In the genomic region with DNA sequence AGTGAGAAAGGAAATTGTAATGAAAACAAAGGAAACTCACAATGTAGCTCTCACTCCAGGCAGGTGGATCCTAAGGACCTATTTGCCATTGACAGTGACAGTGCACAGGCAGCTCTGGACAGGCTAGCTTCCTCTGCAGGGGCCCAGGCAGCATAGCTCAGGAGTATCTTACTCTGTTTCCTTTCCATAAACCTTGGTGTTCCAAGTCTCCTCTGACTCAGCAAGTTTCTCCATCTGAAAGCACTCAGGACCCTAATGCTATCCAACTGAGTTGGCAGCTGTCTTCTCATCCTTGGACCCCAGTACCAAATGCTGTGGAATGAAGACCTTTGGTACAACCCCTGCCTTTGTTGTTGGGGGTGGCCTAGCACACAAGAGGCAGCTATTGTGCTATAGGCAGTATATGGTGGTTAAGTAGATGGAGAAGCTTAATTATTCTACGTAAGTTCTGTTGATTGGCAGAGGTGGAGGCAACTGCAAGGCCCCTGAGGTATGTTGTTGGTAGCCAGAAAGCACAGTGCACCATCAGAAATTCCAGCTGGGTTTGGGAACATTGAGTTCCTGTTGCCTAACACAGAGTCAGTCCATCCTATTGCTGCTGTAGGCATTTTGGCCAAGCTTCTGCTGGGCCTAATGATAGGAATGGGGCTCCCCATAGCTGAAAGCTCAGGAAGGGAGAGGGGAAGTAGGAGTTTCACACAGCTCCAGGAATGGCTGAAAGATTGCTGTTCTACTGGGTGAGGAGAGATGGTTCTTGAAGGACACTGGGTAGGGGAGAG, we compare ENCODE assay signal across 27 mouse cellular contexts. TPM values are rescaled to one million over a fixed set of nuclear protein-coding genes. Genes with fewer than 3 reads are reported as not detected.
A peak's percentile ranks its signal among the peaks of the same experiment; 100 is the strongest.
DNase-seq lines count a peak whose midpoint lies in the region; ATAC-seq and TF ChIP-seq lines count a peak whose summit lies in the region.
"Had no signal": no experiment of that assay in that cellular context is flagged by ENCODE, and none has a peak within 500 bp of the region (broad histone marks: within the 10 kb centered on the region; RNA-seq: fewer than 3 reads in every experiment).

No protein-coding gene starts in this region.

- H3K79me2 ChIP-seq in heart, adult 2 months (replicated peaks; ENCODE audit: control insufficient read depth, insufficient read depth, low read length) = no peaks in the 10 kb centered on the region

- H3K4me3 ChIP-seq in heart, adult 2 months = no peak overlapping the region
- H3K4me3 ChIP-seq in intestine, embryonic 14.5 days (ENCODE audit: low read depth, low read length) = no peak overlapping the region
- H3K4me3 ChIP-seq in intestine, embryonic 15.5 days (replicated peaks) = no peak overlapping the region
- H3K4me3 ChIP-seq: embryonic facial prominence, embryonic 10.5 days; embryonic facial prominence, embryonic 15.5 days; forebrain, embryonic 13.5 days; heart, embryonic 15.5 days; layer of hippocampus, adult 2 months; left cerebral cortex, adult 2 months; limb, embryonic 12.5 days; liver, embryonic 15.5 days; midbrain, embryonic 15.5 days had no signal

- TF ChIP-seq EP300 in heart, adult 2 months (IDR thresholded peaks at IDR 0.05; ENCODE audit: insufficient read depth, low read depth, low read length) = no peak

- H3K4me2 ChIP-seq in intestine, embryonic 14.5 days (ENCODE audit: low read length) = no peak overlapping the region
- H3K4me2 ChIP-seq in intestine, embryonic 15.5 days (replicated peaks) = no peak overlapping the region
- H3K4me2 ChIP-seq: embryonic facial prominence, embryonic 15.5 days; forebrain, embryonic 13.5 days; heart, embryonic 15.5 days; limb, embryonic 12.5 days; liver, embryonic 15.5 days; lung, embryonic 14.5 days; midbrain, embryonic 15.5 days had no signal

- no peaks in the 10 kb centered on the region for H3K9me3 ChIP-seq in intestine, embryonic 14.5 days (ENCODE audit: control insufficient read depth, low read length)
- no peaks in the 10 kb centered on the region for H3K9me3 ChIP-seq in intestine, embryonic 15.5 days
- H3K9me3 ChIP-seq: embryonic facial prominence, embryonic 10.5 days; embryonic facial prominence, embryonic 15.5 days; forebrain, embryonic 13.5 days; heart, embryonic 15.5 days; limb, embryonic 12.5 days; liver, embryonic 15.5 days; midbrain, embryonic 15.5 days had no signal

- no peak for TF ChIP-seq POLR2A in heart, adult 2 months (IDR thresholded peaks at IDR 0.05; ENCODE audit: insufficient read depth, low read depth, low read length)

- no peak overlapping the region for H3K27ac ChIP-seq in heart, adult 2 months
- H3K27ac ChIP-seq in intestine, embryonic 14.5 days (ENCODE audit: low read depth) = no peak overlapping the region
- no peak overlapping the region; the same call in 1 of the 2 replicates for H3K27ac ChIP-seq in intestine, embryonic 15.5 days
- H3K27ac ChIP-seq: embryonic facial prominence, embryonic 10.5 days; embryonic facial prominence, embryonic 15.5 days; forebrain, embryonic 13.5 days; heart, embryonic 15.5 days; hindbrain, postnatal 0 days; layer of hippocampus, adult 2 months; left cerebral cortex, adult 2 months; limb, embryonic 12.5 days; liver, embryonic 15.5 days; midbrain, embryonic 15.5 days had no signal

- intact Hi-C loops in heart, adult 2 months (cut with DNase I) = no loop called here

- ATAC-seq in intestine, embryonic 14.5 days (replicated peaks; ENCODE audit: low FRiP score, low TSS enrichment, low read depth) = peak; percentile 47; the same call in 1 of the 2 replicates
- no peak for ATAC-seq in intestine, embryonic 15.5 days
- ATAC-seq: forebrain, embryonic 13.5 days; hindbrain, postnatal 0 days; midbrain, embryonic 15.5 days had no signal

- TF ChIP-seq CTCF in heart, adult 2 months (IDR thresholded peaks at IDR 0.05) = no peak

- no peak overlapping the region for H3K9ac ChIP-seq in heart, adult 2 months (ENCODE audit: low read depth, low read length)
- no peak overlapping the region for H3K9ac ChIP-seq in intestine, embryonic 14.5 days (ENCODE audit: low read length)
- no peak overlapping the region for H3K9ac ChIP-seq in intestine, embryonic 15.5 days
- H3K9ac ChIP-seq: embryonic facial prominence, embryonic 15.5 days; forebrain, embryonic 13.5 days; heart, embryonic 15.5 days; limb, embryonic 12.5 days; liver, embryonic 15.5 days; lung, embryonic 14.5 days; midbrain, embryonic 15.5 days had no signal

- no peaks in the 10 kb centered on the region for H3K4me1 ChIP-seq in heart, adult 2 months (ENCODE audit: control insufficient read depth, insufficient read depth, low read length)
- H3K4me1 ChIP-seq in intestine, embryonic 14.5 days (replicated peaks; ENCODE audit: control insufficient read depth, insufficient read depth, low read length) = peaks cover 2% of the 10 kb centered on the region; the same call in 1 of the 2 replicates
- peaks cover 20% of the 10 kb centered on the region for H3K4me1 ChIP-seq in intestine, embryonic 15.5 days (replicated peaks)

- no peaks in the 10 kb centered on the region for H3K27me3 ChIP-seq in heart, adult 2 months (ENCODE audit: control insufficient read depth, insufficient read depth, low read length)
- no peaks in the 10 kb centered on the region for H3K27me3 ChIP-seq in intestine, embryonic 14.5 days (replicated peaks; ENCODE audit: control insufficient read depth, insufficient read depth, low read length)
- H3K27me3 ChIP-seq in intestine, embryonic 15.5 days (replicated peaks) = no peaks in the 10 kb centered on the region
- H3K27me3 ChIP-seq: embryonic facial prominence, embryonic 15.5 days; forebrain, embryonic 13.5 days; heart, embryonic 15.5 days; liver, embryonic 15.5 days; midbrain, embryonic 15.5 days had no signal

- no peaks in the 10 kb centered on the region for H3K36me3 ChIP-seq in heart, adult 2 months (ENCODE audit: control insufficient read depth, insufficient read depth, low read length)
- peaks cover 12% of the 10 kb centered on the region; the same call in 1 of the 2 replicates for H3K36me3 ChIP-seq in intestine, embryonic 14.5 days (ENCODE audit: control insufficient read depth, insufficient read depth, low read length)
- no peaks in the 10 kb centered on the region for H3K36me3 ChIP-seq in intestine, embryonic 15.5 days
- H3K36me3 ChIP-seq: heart, embryonic 15.5 days; liver, embryonic 15.5 days; midbrain, embryonic 15.5 days had no signal

- 90% methylated on average over 1 of the region's 1 CpGs for WGBS in heart, adult 2 months
- WGBS in intestine, embryonic 14.5 days = 100% methylated on average over 1 of the region's 1 CpGs
- 98% methylated on average over 1 of the region's 1 CpGs for WGBS in intestine, embryonic 15.5 days

- DNase-seq in heart, adult 11 months = peak; percentile 98
- no peak for DNase-seq in heart, adult 2 months
- DNase-seq in intestine, embryonic 14.5 days (ENCODE audit: low spot score) = no peak
- DNase-seq in NIH3T3 (ENCODE audit: low read depth) = peak; percentile 68
- peak; percentile 60 for DNase-seq in skeletal muscle tissue, adult 2 months (ENCODE audit: low read depth, low spot score)
- no peak for DNase-seq in embryo, embryonic 10.5 days (ENCODE audit: low spot score)
- DNase-seq: cerebellum, adult 2 months; cerebellum, postnatal 14 days; gastrocnemius, postnatal 25 days; kidney, adult 2 months; kidney, postnatal 36 days; lung, embryonic 14.5 days; lung, postnatal 36 days; right cerebral cortex, postnatal 25 days; thymus, adult 2 months; thymus, postnatal 36 days had no signal

RNA-seq across cellular contexts. Expression of a gene that starts 41.0 kb away (rescaled TPM):
- 10 to 100 TPM; 17.9 to 19.4 TPM for total RNA-seq in heart, adult 2 months (2021)
- 14.1 and 18.5 TPM in 2 replicates for polyA plus RNA-seq in heart, adult 2 months (2012; rRNA removed)
- polyA plus RNA-seq in intestine, embryonic 14.5 days (2014; fragmentation: Nextera tagmentation; extraction: Ambion mirVana) = 58.7 and 67.4 TPM in 2 replicates
- 44.8 and 46.5 TPM in 2 replicates for polyA plus RNA-seq in intestine, embryonic 15.5 days (2015; fragmentation: Nextera tagmentation; extraction: Ambion mirVana)

Comparison
In these comparisons a context has a peak if more than half of its experiments do, and no peak if none do; other contexts are left out.
1. DNase-seq: peak in heart, adult 11 months (single experiment), NIH3T3 (single experiment) and skeletal muscle tissue, adult 2 months (single experiment); none in heart, adult 2 months (0 of 2), intestine, embryonic 14.5 days (single experiment) and embryo, embryonic 10.5 days (single experiment).